Mouse (Mus musculus) embryonic facial prominence, embryonic 14.5 days (tissue): ENCODE results near the gene Gstp3. TPM values are rescaled to one million over a fixed set of nuclear protein-coding genes. Genes with fewer than 3 reads are reported as not detected.
"Not testable (repeated sequence)": the region's sequence is repeated elsewhere in the genome, so short reads cannot be mapped to it uniquely, and the experiment has no call there.

Experiments used
- ATAC-seq: fragments of 200-750 bp; cut with Nextera tagmentation; 2 replicates; pipeline ENCODE4 v1.8.0; 2017; ENCODE audit warnings: low read depth, moderate number of reproducible peaks, moderate TSS enrichment
- DNase-seq: peaks from one replicate; pipeline ENCODE4 v3.0.0-alpha.2; 2015; ENCODE audit warnings: low spot score
- H3K27ac ChIP-seq: fragments of 300-500 bp; sonication (generic); replicated peaks from 2 replicates; pipeline ENCODE4 v1.5.1; 2014; ENCODE audit warnings: low read depth, mild to moderate bottlenecking, low read length, moderate library complexity
- H3K27me3 ChIP-seq: fragments of 300-500 bp; sonication (generic); replicated peaks from 2 replicates; pipeline ENCODE4 v1.6.1; 2014; ENCODE audit warnings: low read length; ENCODE audit not compliant: control insufficient read depth, insufficient read depth
- H3K36me3 ChIP-seq: fragments of 300-500 bp; sonication (generic); 2 replicates; pipeline ENCODE4 v1.6.1; 2014; ENCODE audit warnings: low read length, mixed read lengths; ENCODE audit not compliant: control insufficient read depth, insufficient read depth
- H3K4me1 ChIP-seq: fragments of 300-500 bp; sonication (generic); 2 replicates; pipeline ENCODE4 v1.6.1; 2014; ENCODE audit warnings: antibody characterized with exemption, low read length; ENCODE audit not compliant: control insufficient read depth, insufficient read depth
- H3K4me2 ChIP-seq: fragments of 300-500 bp; sonication (generic); 2 replicates; pipeline ENCODE4 v1.6.1; 2014; ENCODE audit warnings: low read depth, mild to moderate bottlenecking, low read length, moderate library complexity, mixed read lengths
- H3K4me3 ChIP-seq: fragments of 300-500 bp; sonication (generic); 2 replicates; pipeline ENCODE4 v1.5.1; 2014; ENCODE audit warnings: low read depth, mild to moderate bottlenecking, low read length
- H3K9ac ChIP-seq: fragments of 300-500 bp; sonication (generic); 2 replicates; pipeline ENCODE4 v1.6.1; 2014; ENCODE audit warnings: low read depth, mild to moderate bottlenecking, low read length, moderate library complexity, mixed read lengths
- H3K9me3 ChIP-seq: fragments of 300-500 bp; sonication (generic); 2 replicates; pipeline ENCODE4 v1.6.1; 2016; ENCODE audit warnings: low read length; ENCODE audit not compliant: control insufficient read depth
- WGBS: fragments of 180-500 bp; shearing (Covaris S2); extraction: QIAGEN DNeasy Blood & Tissue Kit; methylation state at CpG from one replicate; pipeline ENCODE4 v1.1.7; 2014; 5-methylcytosine and 5-hydroxymethylcytosine counted together
- polyA plus RNA-seq: library from polyadenylated mRNA; unstranded; fragments of >200 nt; fragmentation: Nextera tagmentation; extraction: Ambion mirVana; gene quantifications from 2 replicates; pipeline ENCODE4 v1.2.1, GENCODE M21; 2014

The Gstp3 gene
- polyA plus RNA-seq, 1 experiment from 2014 or later = 0.35 TPM

DNA sequence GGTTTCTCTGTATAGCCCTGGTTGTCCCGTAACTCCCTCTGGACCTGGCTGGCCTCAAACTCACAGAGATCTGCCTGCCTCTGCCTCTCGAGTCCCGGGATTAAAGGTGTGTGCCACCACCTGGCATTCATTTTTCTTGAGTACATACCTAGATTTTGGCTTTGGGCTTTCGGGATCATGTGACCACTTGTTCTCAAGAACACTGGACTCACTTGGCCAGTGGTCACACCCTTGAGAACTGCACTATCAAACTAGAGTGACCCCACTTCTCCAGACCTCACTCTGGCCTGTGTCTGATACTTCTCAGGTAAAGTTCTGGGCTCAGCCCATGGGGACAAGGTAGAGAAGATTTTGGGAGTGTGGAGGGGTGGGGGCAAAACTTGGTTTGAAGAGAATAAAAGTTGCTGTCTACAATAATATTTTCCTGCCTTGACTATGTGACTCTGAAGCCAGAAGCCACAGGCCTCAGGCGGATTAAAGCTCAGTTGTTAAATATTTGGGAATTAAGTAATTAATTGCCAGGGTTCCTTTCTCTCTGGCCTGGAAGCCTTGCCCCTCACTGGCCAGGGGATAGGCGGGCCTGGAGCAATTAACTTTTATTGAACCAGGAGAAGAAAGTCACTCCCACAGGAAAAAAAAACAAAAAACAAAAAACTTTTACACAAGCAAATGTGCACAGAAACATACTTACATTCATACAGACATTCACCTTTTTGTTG is 13.5 kb upstream of the Gstp3 start:
- no peak overlapping the region for H3K9ac ChIP-seq
- H3K4me2 ChIP-seq = no peak overlapping the region
- no peaks in the 10 kb centered on the region for H3K9me3 ChIP-seq
- ATAC-seq = no peak
- no peak overlapping the region for H3K27ac ChIP-seq
- H3K4me1 ChIP-seq = no peaks in the 10 kb centered on the region
- H3K36me3 ChIP-seq = no peaks in the 10 kb centered on the region
- H3K4me3 ChIP-seq = no peak overlapping the region
- 74% methylated on average over 6 of the region's 6 CpGs for WGBS
- no peaks in the 10 kb centered on the region for H3K27me3 ChIP-seq
- no peak for DNase-seq

GRCm38 (mm10) chr19:4071406-4071805 is 12.0 kb upstream of the Gstp3 start:
- ATAC-seq (no peak), DNase-seq (no peak)

DNA sequence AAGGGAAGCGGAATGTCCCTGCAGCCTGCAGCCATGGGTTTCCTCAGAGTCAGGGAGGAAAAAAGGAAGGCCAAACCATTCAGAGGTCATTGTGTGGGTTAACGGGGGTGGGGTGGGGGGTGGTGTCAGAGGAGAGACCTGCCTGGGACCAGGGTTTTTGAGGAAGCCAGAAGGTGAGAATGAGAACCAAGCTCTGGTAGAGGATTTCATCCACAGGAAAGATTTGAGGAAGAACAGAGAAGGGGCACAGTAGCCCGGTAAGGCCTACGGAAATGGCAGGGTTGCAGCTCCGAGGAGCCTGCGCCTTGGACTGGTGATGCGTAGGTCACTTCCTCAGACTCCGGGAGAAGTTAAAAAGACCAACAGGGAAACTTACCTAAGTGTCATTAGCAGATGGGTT is 11.4 kb upstream of the Gstp3 start:
- ATAC-seq = no peak
- no peak for DNase-seq
- WGBS = 77% methylated on average over 8 of the region's 8 CpGs
- H3K9ac ChIP-seq = no peak overlapping the region
- H3K27me3 ChIP-seq = no peaks in the 10 kb centered on the region
- no peak overlapping the region for H3K4me3 ChIP-seq
- no peak overlapping the region for H3K27ac ChIP-seq
- no peaks in the 10 kb centered on the region for H3K4me1 ChIP-seq
- no peak overlapping the region for H3K4me2 ChIP-seq
- no peaks in the 10 kb centered on the region for H3K9me3 ChIP-seq
- H3K36me3 ChIP-seq = no peaks in the 10 kb centered on the region

More at GRCm38 (mm10) chr19:4071406-4071805, 12.0 kb upstream of the Gstp3 start:
- WGBS = 87% methylated on average over 6 of the region's 6 CpGs
- Histone ChIP-seq H3K36me3 (no peaks in the 10 kb centered on the region), H3K4me2 (no peak overlapping the region), H3K4me1 (no peaks in the 10 kb centered on the region), H3K9me3 (no peaks in the 10 kb centered on the region), H3K9ac (no peak overlapping the region), H3K27ac (no peak overlapping the region), H3K4me3 (no peak overlapping the region), H3K27me3 (no peaks in the 10 kb centered on the region)

GRCm38 (mm10) chr19:4070311-4070710 is 10.9 kb upstream of the Gstp3 start:
- Histone ChIP-seq H3K9me3 (no peaks in the 10 kb centered on the region), H3K27ac (no peak overlapping the region), H3K36me3 (no peaks in the 10 kb centered on the region), H3K27me3 (no peaks in the 10 kb centered on the region), H3K4me1 (no peaks in the 10 kb centered on the region), H3K9ac (no peak overlapping the region), H3K4me2 (no peak overlapping the region), H3K4me3 (no peak overlapping the region)
- no peak for DNase-seq
- WGBS = 73% methylated on average over 15 of the region's 15 CpGs
- ATAC-seq = no peak

GRCm38 (mm10) chr19:4068717-4069410 is 9.5 kb upstream of the Gstp3 start:
- Histone ChIP-seq H3K36me3 (no peaks in the 10 kb centered on the region), H3K27ac (no peak overlapping the region), H3K9me3 (no peaks in the 10 kb centered on the region), H3K4me3 (no peak overlapping the region), H3K4me1 (no peaks in the 10 kb centered on the region), H3K27me3 (no peaks in the 10 kb centered on the region), H3K9ac (no peak overlapping the region), H3K4me2 (no peak overlapping the region)
- no peak for DNase-seq
- ATAC-seq = no peak
- WGBS = 66% methylated on average over 15 of the region's 15 CpGs

DNA sequence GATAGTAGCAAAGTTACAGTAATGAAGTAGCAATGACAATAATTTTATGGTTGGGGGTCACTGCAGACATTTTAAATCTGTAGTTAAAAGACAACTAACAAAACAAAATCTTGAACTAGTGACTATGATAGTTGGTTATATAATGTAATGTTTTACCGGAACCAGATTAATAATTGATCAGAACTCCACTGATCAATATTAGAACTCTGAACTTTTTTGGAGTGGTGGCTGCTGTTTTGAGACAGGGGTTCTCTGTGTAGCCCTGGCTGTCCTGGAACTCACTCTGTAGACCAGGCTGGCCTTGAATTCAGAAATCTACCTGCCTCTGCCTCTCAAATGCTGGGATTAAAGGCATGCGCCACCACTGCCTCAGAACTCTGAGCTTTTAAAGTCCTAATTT is 8.9 kb upstream of the Gstp3 start:
- H3K4me3 ChIP-seq, H3K9ac ChIP-seq, H3K27me3 ChIP-seq, H3K27ac ChIP-seq, H3K9me3 ChIP-seq, H3K4me2 ChIP-seq, H3K4me1 ChIP-seq, H3K36me3 ChIP-seq, DNase-seq, ATAC-seq: not testable (repeated sequence)
- 94% methylated on average over 2 of the region's 2 CpGs for WGBS

GRCm38 (mm10) chr19:4066877-4067276 is 7.5 kb upstream of the Gstp3 start:
- Histone ChIP-seq H3K27me3 (no peaks in the 10 kb centered on the region), H3K9ac (no peak overlapping the region), H3K4me2 (no peak overlapping the region), H3K4me3 (no peak overlapping the region), H3K27ac (no peak overlapping the region), H3K36me3 (no peaks in the 10 kb centered on the region), H3K4me1 (no peaks in the 10 kb centered on the region), H3K9me3 (no peaks in the 10 kb centered on the region)
- ATAC-seq (no peak), DNase-seq (no peak)

- ATAC-seq (no peak), DNase-seq (no peak)
- Histone ChIP-seq H3K4me1 (no peaks in the 10 kb centered on the region), H3K9ac (no peak overlapping the region), H3K9me3 (no peaks in the 10 kb centered on the region), H3K4me2 (no peak overlapping the region), H3K27me3 (no peaks in the 10 kb centered on the region), H3K36me3 (no peaks in the 10 kb centered on the region), H3K27ac (no peak overlapping the region), H3K4me3 (no peak overlapping the region)
- 72% methylated on average over 6 of the region's 6 CpGs for WGBS
These were observed 6.9 kb upstream of the Gstp3 start for GRCm38 (mm10) chr19:4066280-4066679.

DNA sequence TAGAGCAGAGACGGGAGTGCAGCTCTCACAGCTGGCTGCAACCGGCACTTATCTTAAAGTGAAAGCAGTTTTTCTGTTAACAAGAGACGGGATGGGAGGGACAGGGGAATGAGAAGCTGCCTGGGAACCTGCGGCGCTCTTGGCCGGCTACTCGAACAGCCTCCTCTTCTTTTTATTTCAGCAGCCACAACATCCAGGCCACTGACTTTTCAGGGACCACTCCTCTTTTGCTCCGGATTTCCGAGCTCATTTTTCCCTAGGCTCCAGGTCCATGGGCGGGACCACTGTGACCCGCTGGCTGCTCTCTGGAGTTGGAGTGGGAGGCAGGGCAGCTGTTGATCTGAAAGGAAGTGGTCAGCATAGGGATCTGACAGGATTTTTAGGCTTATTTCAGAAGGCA is 5.1 kb upstream of the Gstp3 start:
- not testable (repeated sequence) for H3K27ac ChIP-seq, H3K27me3 ChIP-seq, H3K4me2 ChIP-seq, H3K9me3 ChIP-seq, H3K9ac ChIP-seq, H3K36me3 ChIP-seq, DNase-seq, ATAC-seq, H3K4me3 ChIP-seq, H3K4me1 ChIP-seq
- WGBS = no CpG with 5 or more reads among the region's 11 CpGs
